Mouse (Mus musculus): ENCODE measurements around the gene Cnga3.

Cnga3 gene

DNA sequence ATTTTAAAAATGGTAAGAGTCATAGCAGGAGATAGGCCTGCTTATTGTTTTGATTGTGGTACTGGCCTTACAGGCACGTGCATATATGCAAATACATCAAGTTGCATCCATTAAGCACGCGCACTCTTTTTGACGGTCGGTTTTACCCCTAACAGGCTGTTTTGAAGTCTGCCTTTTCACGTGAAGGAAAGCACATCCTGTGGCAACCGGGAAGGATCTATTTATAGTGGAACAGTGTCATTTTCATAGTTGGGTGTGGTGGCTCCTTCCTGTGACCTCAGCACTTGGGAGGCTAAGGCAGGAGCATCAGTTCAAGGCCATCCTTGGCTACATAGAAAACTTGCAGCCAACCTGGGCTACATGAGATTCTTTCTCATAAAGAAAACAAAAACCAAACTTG, 72.3 kb downstream of the Cnga3 start:
- 55% methylated on average over 7 of the region's 7 CpGs for WGBS

DNA sequence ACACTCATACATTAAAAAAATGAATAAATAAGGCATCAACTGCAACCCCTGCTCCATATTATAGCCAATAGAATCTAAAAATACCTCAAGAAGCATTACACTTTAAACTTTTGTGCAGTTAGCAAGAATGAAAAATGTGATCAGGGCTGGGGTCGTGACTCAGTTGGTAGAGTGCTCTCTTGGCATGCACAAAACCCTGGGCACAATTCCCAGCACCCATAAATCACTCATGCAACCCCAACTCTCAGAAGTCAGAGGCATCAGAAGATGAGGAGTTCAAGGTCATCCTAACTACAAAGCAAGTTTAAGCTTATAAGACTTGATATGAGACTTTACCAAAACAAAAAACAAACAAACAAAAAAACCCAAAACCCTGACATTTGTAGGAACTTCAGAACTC, 73.5 kb downstream of the Cnga3 start:
- WGBS: 56% methylated on average over 1 of the region's 1 CpGs

DNA sequence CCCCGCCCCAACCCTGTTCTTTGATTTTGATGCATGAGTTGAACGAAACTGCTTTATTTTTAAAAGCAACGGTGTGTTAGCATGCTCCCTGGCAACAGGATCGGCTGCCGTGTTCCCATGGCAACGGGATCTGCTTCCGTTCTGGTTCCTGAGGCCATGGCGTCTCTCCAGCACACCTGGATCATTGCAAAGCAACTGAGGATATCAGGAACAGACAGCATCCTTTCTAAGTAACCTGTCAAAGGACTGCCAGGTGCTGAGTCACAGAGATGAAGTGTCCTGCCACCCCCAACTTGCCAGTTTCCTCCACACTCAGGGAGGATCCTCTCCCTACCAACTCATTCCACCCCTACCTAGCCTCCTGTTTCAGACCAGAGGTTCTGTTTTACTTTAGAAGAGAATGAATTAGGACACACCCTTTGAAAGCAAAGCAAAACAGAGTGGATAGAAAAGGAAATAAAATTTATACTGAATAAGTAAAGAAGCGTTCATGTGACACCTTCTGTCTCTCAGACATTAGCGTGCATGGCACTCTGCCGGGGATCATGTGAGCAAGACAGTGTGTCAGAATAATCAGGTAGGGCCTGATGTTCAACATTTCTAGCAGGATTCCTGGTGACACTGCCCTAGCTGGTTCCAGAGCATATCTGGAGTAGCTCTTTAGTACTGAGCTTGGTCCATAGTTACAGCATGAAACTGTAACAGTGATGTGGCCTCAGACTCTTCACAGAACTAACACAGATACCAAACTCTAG, 74.1 kb downstream of the Cnga3 start:
- WGBS: 37% methylated on average over 11 of the region's 11 CpGs

DNA sequence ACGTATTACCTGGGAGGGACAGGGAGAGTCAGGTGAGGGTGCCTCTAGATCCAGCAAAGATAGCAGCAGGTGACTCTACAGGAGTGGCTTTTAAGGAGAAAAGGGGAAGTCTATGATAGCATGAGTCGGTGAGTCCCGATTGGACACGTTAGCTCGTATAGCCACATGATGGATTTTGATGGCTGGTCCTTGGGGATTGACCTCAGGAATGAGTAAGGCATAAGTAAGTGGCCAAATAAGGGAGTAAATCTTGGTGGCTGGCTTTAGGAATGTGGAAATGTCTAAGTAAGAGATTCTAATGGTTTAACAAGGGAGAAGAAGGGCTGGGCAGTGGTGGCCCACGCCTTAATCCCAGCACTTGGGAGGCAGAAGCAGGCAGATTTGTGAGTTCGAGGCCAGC, 74.7 kb downstream of the Cnga3 start:
- 85% methylated on average over 7 of the region's 7 CpGs for WGBS

DNA sequence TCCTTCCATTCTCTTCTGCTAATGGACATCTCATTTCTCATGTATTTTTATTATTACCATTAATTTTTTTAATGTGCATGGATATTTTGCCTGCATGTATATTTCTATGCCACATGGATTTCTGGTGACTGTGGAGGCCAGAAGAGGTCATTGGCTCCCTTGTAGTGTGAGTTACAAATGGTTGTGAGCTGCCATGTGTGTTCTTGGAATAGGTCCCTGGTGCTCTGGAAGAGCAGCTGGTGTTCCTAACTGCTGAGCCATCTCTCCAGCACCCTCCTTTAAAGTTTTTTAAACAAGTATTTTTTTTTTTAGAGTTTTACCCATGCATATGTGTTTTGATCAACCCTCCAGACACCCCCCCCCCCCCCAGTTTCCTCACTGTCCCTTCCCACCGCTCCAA, 82.2 kb downstream of the Cnga3 start:
- 71% methylated on average over 1 of the region's 1 CpGs for WGBS

DNA sequence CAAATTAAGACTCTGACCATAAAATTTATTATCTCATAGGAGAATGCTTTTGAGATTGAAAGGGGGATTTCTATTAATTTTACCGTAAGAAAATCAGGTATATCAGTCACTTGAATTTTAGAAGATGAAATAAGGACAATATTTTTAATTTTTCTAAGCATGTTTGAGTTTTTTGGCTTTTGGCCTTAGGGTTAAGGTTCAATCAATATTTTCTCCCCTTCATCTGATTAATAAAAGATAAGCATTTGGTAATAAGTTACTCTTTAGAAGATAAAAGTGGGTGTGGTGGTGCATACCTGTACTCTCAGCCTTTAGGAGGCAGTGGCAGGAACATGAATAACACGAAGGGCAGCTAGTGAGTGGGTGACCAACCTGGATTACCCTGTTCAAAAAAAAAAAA, 84.7 kb downstream of the Cnga3 start:
- 76% methylated on average over 2 of the region's 2 CpGs for WGBS

DNA sequence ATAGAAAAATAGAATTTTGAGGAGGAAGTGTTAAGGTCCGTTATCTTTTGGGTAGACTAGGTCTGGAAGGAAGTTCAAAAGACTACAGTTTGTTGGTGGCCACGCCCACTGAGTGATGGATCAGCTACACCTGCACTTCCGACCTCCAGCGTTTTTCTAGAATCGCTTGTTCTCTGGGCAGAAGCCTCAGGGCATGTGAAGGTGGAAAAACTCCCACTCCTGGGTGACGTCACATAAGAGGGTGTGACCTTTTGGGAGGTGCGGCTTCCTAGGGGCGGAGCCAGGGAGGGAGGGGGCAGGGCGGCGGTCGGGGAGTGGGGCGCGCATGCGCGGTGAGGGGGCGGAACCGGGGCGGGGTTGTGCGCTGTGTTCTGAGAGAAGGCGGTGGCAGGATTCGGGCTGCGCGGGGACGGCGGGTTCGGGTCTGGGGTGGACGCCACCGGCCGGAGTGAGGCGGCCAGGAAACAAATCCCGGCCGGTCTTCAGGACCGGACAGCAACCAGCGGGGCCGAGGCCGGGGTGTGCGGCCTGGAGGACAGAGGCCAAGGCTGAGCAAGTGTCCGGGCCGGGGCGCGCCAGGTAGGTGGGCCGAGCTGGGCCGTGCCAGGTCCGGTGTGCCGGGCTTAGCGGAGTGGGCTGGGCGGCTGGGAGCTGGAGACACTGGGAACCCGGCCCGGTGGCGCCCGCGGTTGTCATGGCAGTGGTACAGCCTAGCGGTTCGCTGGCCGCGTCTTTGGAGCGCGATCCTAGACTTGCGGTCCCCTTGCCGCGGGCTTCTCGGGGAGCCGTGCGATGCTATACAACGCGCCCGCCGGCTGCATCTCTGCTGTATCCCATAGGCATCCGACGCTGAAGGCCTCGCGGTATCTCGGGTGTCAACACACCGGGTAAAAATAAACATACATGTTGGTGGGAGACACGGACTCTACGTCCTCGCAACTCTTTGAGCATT, 85.6 kb downstream of the Cnga3 start, which contains the start of gene Inpp4a:
Inpp4a (plus strand) TSS at position 326 of the 952 bp plus-strand sequence.
- WGBS: 1% methylated on average over 77 of the region's 77 CpGs

DNA sequence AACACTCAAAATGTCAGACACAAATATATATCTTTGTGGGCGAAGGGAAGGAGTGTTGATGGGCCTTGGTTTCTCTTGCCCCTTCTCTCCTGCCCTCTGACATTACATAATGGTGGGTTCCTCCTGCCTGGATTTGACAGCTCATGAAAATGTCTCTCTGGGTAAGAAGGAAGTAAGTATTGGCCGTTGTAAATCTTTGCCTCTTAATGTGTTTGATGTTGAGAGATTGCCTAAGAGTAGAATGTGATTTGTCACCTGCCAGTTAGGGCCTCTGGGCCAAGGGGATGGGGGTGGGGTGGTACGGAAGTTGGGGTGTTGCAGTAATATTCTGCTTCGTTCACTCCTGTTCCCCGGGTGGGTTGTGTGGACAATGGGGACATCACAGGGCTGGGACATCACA, 86.4 kb downstream of the Cnga3 start:
- 30% methylated on average over 5 of the region's 5 CpGs for WGBS

DNA sequence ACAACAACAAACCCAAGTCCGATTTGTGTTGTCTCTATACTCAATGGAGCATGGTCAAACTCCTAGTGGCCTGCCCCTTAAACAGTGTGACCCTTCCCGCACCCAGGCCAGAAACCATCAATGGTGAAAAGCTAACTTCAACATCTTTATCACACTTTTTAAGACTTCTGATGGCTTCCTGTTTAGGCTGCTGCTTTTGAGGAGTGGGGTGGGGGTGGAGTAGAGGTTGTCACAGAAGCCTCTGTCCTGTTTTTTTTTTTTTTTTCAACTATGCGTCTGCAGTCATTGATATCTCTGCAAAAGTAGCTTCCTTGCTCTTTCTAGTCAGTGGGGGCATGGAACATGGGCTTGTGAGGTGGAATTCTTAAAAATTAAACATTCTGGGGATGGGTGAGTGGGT, 88.6 kb downstream of the Cnga3 start:
- WGBS: 75% methylated on average over 3 of the region's 3 CpGs

DNA sequence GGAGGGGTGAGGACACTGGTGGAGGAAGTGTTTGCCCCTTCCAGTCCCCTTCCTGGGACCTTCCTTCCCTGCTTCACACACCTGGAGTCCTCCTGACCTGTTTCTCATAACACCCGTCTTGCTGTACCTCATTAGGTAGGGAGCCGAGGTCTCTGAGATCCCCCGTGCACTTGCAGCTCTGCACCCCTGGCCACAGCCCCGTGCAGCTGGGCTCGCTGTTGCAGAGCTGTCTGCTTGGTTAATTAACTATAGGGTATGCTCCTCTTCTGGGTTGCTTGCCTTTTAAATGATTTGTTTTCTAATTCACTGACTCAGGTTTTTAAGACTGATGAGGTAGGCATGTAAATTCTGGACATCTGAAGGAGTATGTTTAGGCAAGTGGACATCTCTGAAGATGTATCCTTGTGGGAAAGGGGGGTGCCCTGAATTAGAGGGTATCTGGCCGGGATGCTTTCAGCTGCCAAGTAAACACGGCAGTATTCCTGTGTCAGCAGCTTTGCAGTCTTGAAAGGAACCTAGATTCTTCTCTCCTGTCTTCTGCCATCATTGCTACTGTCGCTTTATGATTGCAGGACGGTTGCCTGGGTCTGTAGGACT, 91.6 kb downstream of the Cnga3 start:
- WGBS: 75% methylated on average over 9 of the region's 9 CpGs

DNA sequence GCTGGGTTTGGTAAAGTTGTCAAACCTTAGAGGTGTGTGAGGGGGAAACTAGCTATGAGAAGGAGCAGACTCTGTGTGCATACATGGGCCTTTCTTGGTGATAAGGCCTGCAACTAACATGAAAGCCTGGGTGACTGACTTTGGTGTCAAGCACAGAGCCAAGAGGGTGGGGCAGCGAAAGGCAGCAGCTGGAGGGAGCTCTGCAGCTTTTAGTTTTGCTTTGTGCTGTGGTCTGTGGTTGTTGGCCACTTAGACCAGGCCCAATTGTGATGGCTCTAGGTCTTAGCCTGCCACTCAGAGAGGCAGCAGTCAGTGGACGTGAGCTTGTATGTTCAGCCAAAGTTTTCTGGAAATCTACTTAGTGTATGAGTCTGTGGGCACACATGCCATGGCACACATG, 93.4 kb downstream of the Cnga3 start:
- WGBS: 97% methylated on average over 2 of the region's 2 CpGs

DNA sequence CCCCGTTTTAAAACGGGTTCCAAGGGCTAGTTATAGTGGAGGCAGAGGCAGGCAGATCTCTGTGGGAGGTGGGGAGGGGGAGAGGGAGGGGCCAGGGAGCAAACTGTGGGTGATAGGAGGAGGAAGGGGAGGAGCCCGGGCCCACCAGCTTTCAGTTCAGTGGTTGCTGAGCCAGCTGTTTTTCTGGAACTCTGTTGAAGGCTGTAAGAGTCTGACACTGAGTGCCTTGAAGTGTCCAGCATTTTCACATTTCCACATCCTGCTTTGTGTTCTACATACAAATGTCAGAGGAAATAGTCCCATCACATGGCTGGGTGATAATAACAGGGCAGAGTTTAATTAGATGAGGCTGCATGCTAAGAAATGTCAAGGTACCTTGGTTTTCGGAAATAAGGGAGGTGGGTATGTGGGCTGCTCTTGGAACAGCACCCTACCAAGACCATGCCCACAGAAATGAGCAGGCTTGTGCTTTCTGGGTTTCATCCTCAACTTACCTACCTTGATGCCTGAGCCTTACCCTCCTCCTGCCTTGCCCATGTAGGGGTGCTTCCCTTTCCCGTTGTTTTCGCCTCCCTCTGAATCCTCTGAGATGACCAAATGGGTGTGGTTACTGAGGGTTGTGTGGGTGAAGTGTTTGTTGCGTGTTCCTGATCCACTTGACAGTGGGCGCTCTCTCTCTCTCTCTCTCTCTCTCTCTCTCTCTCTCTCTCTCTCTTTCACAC, 93.9 kb downstream of the Cnga3 start:
- 64% methylated on average over 8 of the region's 8 CpGs for WGBS

DNA sequence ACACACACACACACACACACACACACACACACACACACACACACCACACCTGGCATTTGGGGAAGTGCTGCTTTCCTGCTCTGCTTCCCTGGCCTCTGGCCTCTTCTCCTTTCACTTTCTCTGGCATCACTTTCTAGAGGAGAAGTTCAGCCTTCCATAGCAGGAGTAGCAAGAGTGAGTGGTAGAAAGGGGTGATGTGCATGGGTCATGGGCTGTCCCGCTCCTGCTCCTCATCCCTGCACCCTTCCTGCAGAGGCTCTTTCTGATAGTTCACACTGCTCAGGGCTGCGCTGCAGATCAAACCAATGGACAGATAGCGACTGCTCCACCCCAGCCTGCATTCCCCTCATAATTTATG, 94.5 kb downstream of the Cnga3 start:
- 84% methylated on average over 3 of the region's 3 CpGs for WGBS

DNA sequence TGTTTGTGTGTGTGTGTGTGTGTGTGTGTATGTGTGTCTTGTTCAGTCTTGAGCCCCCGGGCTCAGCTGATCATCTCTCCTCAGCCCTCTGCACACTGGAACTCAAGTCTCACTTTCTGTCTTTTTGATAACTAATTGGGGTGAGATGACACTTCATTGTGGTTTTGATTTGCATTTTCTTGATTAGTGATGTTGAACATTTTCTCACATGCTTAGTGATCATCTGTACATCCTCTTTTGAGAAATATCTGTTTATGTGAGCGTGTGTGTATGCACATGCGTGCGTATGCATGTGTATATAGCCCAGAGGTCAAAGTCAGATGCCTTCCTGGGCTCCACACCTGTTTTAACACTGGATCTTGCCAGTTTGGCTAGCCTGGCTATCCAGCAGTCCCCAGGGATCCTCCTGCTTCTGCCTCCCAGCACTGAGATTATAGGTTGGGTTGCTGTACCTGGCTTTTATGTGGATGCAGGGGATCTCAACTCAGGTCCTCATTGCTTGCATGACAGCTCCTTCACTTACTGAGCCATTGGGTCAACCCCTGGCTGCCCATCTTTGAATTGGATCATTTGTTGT, 95.8 kb downstream of the Cnga3 start:
- WGBS: 96% methylated on average over 4 of the region's 4 CpGs

Data from cerebral cortex, adult 2 months (tissue).